Mouse (Mus musculus): ENCODE results near the gene Trpm7. TPM values are rescaled to one million over a fixed set of nuclear protein-coding genes. Genes with fewer than 3 reads are reported as not detected.

The Trpm7 gene
- polyA plus RNA-seq (2014; fragmentation: Nextera tagmentation; extraction: Ambion mirVana): 52.7 and 57.8 TPM in 2 replicates

- under 1% methylated on average over 81 of the region's 81 CpGs for WGBS
- no peaks in the 10 kb centered on the region for H3K36me3 ChIP-seq (ENCODE audit: control insufficient read depth, insufficient read depth, low read length)
- no peaks in the 10 kb centered on the region for H3K27me3 ChIP-seq (ENCODE audit: control insufficient read depth, insufficient read depth, low read length)
- 0 out of 2 replicates have a peak, but pooled peaks cover 6% of the 10 kb centered on the region for H3K4me1 ChIP-seq (ENCODE audit: control insufficient read depth, insufficient read depth, low read length)
- ATAC-seq (ENCODE audit: insufficient number of reproducible peaks, low FRiP score, low TSS enrichment, low read depth): peak; percentile 97
- peak; percentile 93 for DNase-seq (ENCODE audit: low spot score)
- H3K9ac ChIP-seq (ENCODE audit: low read length): peak within 1 kb of the TSS; percentile 93
- no peaks in the 10 kb centered on the region for H3K9me3 ChIP-seq (ENCODE audit: control insufficient read depth, low read length)
- H3K27ac ChIP-seq (replicated peaks; ENCODE audit: low read depth, low read length): peak within 1 kb of the TSS; percentile 90
- H3K4me3 ChIP-seq (ENCODE audit: low read depth, low read length): peak within 1 kb of the TSS; percentile 89
- H3K4me2 ChIP-seq (ENCODE audit: low read depth, severe bottlenecking): peak within 1 kb of the TSS; percentile 65
Measured at GRCm38 (mm10) chr2:126875871-126876796, at the start of gene Trpm7. Gene Trpm7, minus strand, starts transcription at chr2:126876230.

GRCm38 (mm10) chr2:126920358-126921060 lies 44.5 kb upstream of the Trpm7 start:
- H3K4me2 ChIP-seq (ENCODE audit: low read depth, severe bottlenecking): no peak overlapping the region
- no peak overlapping the region for H3K9ac ChIP-seq (ENCODE audit: low read length)
- ATAC-seq (ENCODE audit: insufficient number of reproducible peaks, low FRiP score, low TSS enrichment, low read depth) (no peak), DNase-seq (ENCODE audit: low spot score) (no peak)
- no peaks in the 10 kb centered on the region for H3K27me3 ChIP-seq (ENCODE audit: control insufficient read depth, insufficient read depth, low read length)
- no peak overlapping the region for H3K4me3 ChIP-seq (ENCODE audit: low read depth, low read length)
- no peaks in the 10 kb centered on the region for H3K4me1 ChIP-seq (ENCODE audit: control insufficient read depth, insufficient read depth, low read length)
- WGBS: 92% methylated on average over 12 of the region's 12 CpGs
- peaks cover 3% of the 10 kb centered on the region; the same call in 1 of the 2 replicates for H3K36me3 ChIP-seq (ENCODE audit: control insufficient read depth, insufficient read depth, low read length)
- no peak overlapping the region for H3K27ac ChIP-seq (replicated peaks; ENCODE audit: low read depth, low read length)
- H3K9me3 ChIP-seq (ENCODE audit: control insufficient read depth, low read length): no peaks in the 10 kb centered on the region

GRCm38 (mm10) chr2:126916236-126916635 lies 40.2 kb upstream of the Trpm7 start:
- H3K36me3 ChIP-seq (ENCODE audit: control insufficient read depth, insufficient read depth, low read length): no peaks in the 10 kb centered on the region; the same call in 1 of the 2 replicates
- H3K4me3 ChIP-seq (ENCODE audit: low read depth, low read length): no peak overlapping the region
- DNase-seq (ENCODE audit: low spot score) (no peak), ATAC-seq (ENCODE audit: insufficient number of reproducible peaks, low FRiP score, low TSS enrichment, low read depth) (no peak)
- no peak overlapping the region for H3K9ac ChIP-seq (ENCODE audit: low read length)
- H3K27me3 ChIP-seq (ENCODE audit: control insufficient read depth, insufficient read depth, low read length): no peaks in the 10 kb centered on the region
- H3K4me1 ChIP-seq (ENCODE audit: control insufficient read depth, insufficient read depth, low read length): no peaks in the 10 kb centered on the region
- WGBS: 97% methylated on average over 1 of the region's 1 CpGs
- H3K9me3 ChIP-seq (ENCODE audit: control insufficient read depth, low read length): no peaks in the 10 kb centered on the region
- H3K4me2 ChIP-seq (ENCODE audit: low read depth, severe bottlenecking): no peak overlapping the region
- no peak overlapping the region for H3K27ac ChIP-seq (replicated peaks; ENCODE audit: low read depth, low read length)

- no peaks in the 10 kb centered on the region; the same call in 1 of the 2 replicates for H3K36me3 ChIP-seq (ENCODE audit: control insufficient read depth, insufficient read depth, low read length)
Measured at GRCm38 (mm10) chr2:126914096-126914495, 38.1 kb upstream of the Trpm7 start.

GRCm38 (mm10) chr2:126904162-126904561 lies 28.1 kb upstream of the Trpm7 start:
- no peak overlapping the region for H3K4me2 ChIP-seq (ENCODE audit: low read depth, severe bottlenecking)
- H3K4me3 ChIP-seq (ENCODE audit: low read depth, low read length): no peak overlapping the region
- H3K9ac ChIP-seq (ENCODE audit: low read length): no peak overlapping the region
- no peak for DNase-seq (ENCODE audit: low spot score)
- WGBS: 78% methylated on average over 3 of the region's 3 CpGs
- ATAC-seq (ENCODE audit: insufficient number of reproducible peaks, low FRiP score, low TSS enrichment, low read depth): no peak
- H3K9me3 ChIP-seq (ENCODE audit: control insufficient read depth, low read length): no peaks in the 10 kb centered on the region
- no peaks in the 10 kb centered on the region for H3K4me1 ChIP-seq (ENCODE audit: control insufficient read depth, insufficient read depth, low read length)
- H3K27ac ChIP-seq (replicated peaks; ENCODE audit: low read depth, low read length): no peak overlapping the region
- no peaks in the 10 kb centered on the region for H3K27me3 ChIP-seq (ENCODE audit: control insufficient read depth, insufficient read depth, low read length)
- no peaks in the 10 kb centered on the region for H3K36me3 ChIP-seq (ENCODE audit: control insufficient read depth, insufficient read depth, low read length)

More at GRCm38 (mm10) chr2:126914096-126914495, 38.1 kb upstream of the Trpm7 start:
- Histone ChIP-seq H3K4me1 (ENCODE audit: control insufficient read depth, insufficient read depth, low read length) (no peaks in the 10 kb centered on the region), H3K9me3 (ENCODE audit: control insufficient read depth, low read length) (no peaks in the 10 kb centered on the region), H3K27ac (replicated peaks; ENCODE audit: low read depth, low read length) (no peak overlapping the region), H3K4me2 (ENCODE audit: low read depth, severe bottlenecking) (no peak overlapping the region), H3K27me3 (ENCODE audit: control insufficient read depth, insufficient read depth, low read length) (no peaks in the 10 kb centered on the region), H3K4me3 (ENCODE audit: low read depth, low read length) (no peak overlapping the region), H3K9ac (ENCODE audit: low read length) (no peak overlapping the region)
- no peak for DNase-seq (ENCODE audit: low spot score)
- 70% methylated on average over 4 of the region's 4 CpGs for WGBS
- no peak for ATAC-seq (ENCODE audit: insufficient number of reproducible peaks, low FRiP score, low TSS enrichment, low read depth)

- ATAC-seq (ENCODE audit: insufficient number of reproducible peaks, low FRiP score, low TSS enrichment, low read depth): no peak
- 81% methylated on average over 9 of the region's 9 CpGs for WGBS
Measured at GRCm38 (mm10) chr2:126897511-126897910, 21.5 kb upstream of the Trpm7 start.

GRCm38 (mm10) chr2:126896941-126897340 lies 20.9 kb upstream of the Trpm7 start:
- 81% methylated on average over 6 of the region's 6 CpGs for WGBS

More at GRCm38 (mm10) chr2:126897511-126897910, 21.5 kb upstream of the Trpm7 start:
- DNase-seq (ENCODE audit: low spot score): no peak
- H3K9me3 ChIP-seq (ENCODE audit: control insufficient read depth, low read length): no peaks in the 10 kb centered on the region
- no peak overlapping the region for H3K27ac ChIP-seq (replicated peaks; ENCODE audit: low read depth, low read length)
- H3K36me3 ChIP-seq (ENCODE audit: control insufficient read depth, insufficient read depth, low read length): no peaks in the 10 kb centered on the region
- no peak overlapping the region for H3K9ac ChIP-seq (ENCODE audit: low read length)
- no peaks in the 10 kb centered on the region for H3K4me1 ChIP-seq (ENCODE audit: control insufficient read depth, insufficient read depth, low read length)
- H3K27me3 ChIP-seq (ENCODE audit: control insufficient read depth, insufficient read depth, low read length): no peaks in the 10 kb centered on the region
- H3K4me3 ChIP-seq (ENCODE audit: low read depth, low read length): no peak overlapping the region
- no peak overlapping the region for H3K4me2 ChIP-seq (ENCODE audit: low read depth, severe bottlenecking)

GRCm38 (mm10) chr2:126894245-126894644 lies 18.2 kb upstream of the Trpm7 start:
- H3K9ac ChIP-seq (ENCODE audit: low read length): no peak overlapping the region
- 96% methylated on average over 3 of the region's 3 CpGs for WGBS
- H3K4me3 ChIP-seq (ENCODE audit: low read depth, low read length): no peak overlapping the region
- H3K27me3 ChIP-seq (ENCODE audit: control insufficient read depth, insufficient read depth, low read length): no peaks in the 10 kb centered on the region
- DNase-seq (ENCODE audit: low spot score): no peak
- no peak for ATAC-seq (ENCODE audit: insufficient number of reproducible peaks, low FRiP score, low TSS enrichment, low read depth)
- no peak overlapping the region for H3K4me2 ChIP-seq (ENCODE audit: low read depth, severe bottlenecking)
- no peak overlapping the region for H3K27ac ChIP-seq (replicated peaks; ENCODE audit: low read depth, low read length)
- H3K36me3 ChIP-seq (ENCODE audit: control insufficient read depth, insufficient read depth, low read length): no peaks in the 10 kb centered on the region
- H3K9me3 ChIP-seq (ENCODE audit: control insufficient read depth, low read length): no peaks in the 10 kb centered on the region
- H3K4me1 ChIP-seq (ENCODE audit: control insufficient read depth, insufficient read depth, low read length): no peaks in the 10 kb centered on the region

More at GRCm38 (mm10) chr2:126896941-126897340, 20.9 kb upstream of the Trpm7 start:
- Histone ChIP-seq H3K9ac (ENCODE audit: low read length) (no peak overlapping the region), H3K4me2 (ENCODE audit: low read depth, severe bottlenecking) (no peak overlapping the region), H3K4me1 (ENCODE audit: control insufficient read depth, insufficient read depth, low read length) (no peaks in the 10 kb centered on the region), H3K27me3 (ENCODE audit: control insufficient read depth, insufficient read depth, low read length) (no peaks in the 10 kb centered on the region), H3K4me3 (ENCODE audit: low read depth, low read length) (no peak overlapping the region), H3K9me3 (ENCODE audit: control insufficient read depth, low read length) (no peaks in the 10 kb centered on the region), H3K36me3 (ENCODE audit: control insufficient read depth, insufficient read depth, low read length) (no peaks in the 10 kb centered on the region), H3K27ac (replicated peaks; ENCODE audit: low read depth, low read length) (no peak overlapping the region)
- ATAC-seq (ENCODE audit: insufficient number of reproducible peaks, low FRiP score, low TSS enrichment, low read depth): no peak
- no peak for DNase-seq (ENCODE audit: low spot score)
